Mouse (Mus musculus) heart, postnatal 25 days (tissue): ENCODE measurements at regions not wholly inside any gene's neighbourhood (a gene's known extent, or its start where the extent isn't known, plus 50 kb on each side); places are given as distances from the start of the nearest gene placed in this dataset.

ENCODE experiments used
- DNase-seq: peaks from one replicate; pipeline ENCODE4 v3.0.0; 2022; ENCODE audit warnings: low spot score
- intact Hi-C: fragments of 180-260 bp; cut with DNase I; formaldehyde crosslinking; loops from one replicate; pipeline ENCODE4 v1.15.1; 2025

- DNase-seq = no peak
- intact Hi-C loops = loop anchor here (5.0 to 10.0 kb wide), 2 partner anchors 279 to 587 kb away; partner anchors contain the start of gene Ednra
These were observed 211.4 kb upstream of the Ttc29 start for GRCm38 (mm10) chr8:78001656-78002055.

- no peak for DNase-seq
- intact Hi-C loops = loop anchor here (5.0 to 10.0 kb wide), 2 partner anchors 280 to 587 kb away; partner anchors contain the start of gene Ednra
These were observed 211.0 kb upstream of the Ttc29 start for GRCm38 (mm10) chr8:78002071-78002470.

- intact Hi-C loops = loop anchor here (1.0 to 10.0 kb wide), 3 partner anchors 282 to 589 kb away; partner anchors contain the start of gene Ednra
- peak; percentile 14 for DNase-seq
These were observed 209.1 kb upstream of the Ttc29 start for GRCm38 (mm10) chr8:78003888-78004543.

- DNase-seq = no peak
- intact Hi-C loops = loop anchor here (1.0 to 10.0 kb wide), 3 partner anchors 283 to 590 kb away; partner anchors contain the start of gene Ednra
These were observed 208.2 kb upstream of the Ttc29 start for GRCm38 (mm10) chr8:78004891-78005290.

- no peak for DNase-seq
These were observed 200.0 kb upstream of the Ttc29 start for GRCm38 (mm10) chr8:78013101-78013500.

GRCm38 (mm10) chr8:78018430-78019180 is 194.5 kb upstream of the Ttc29 start:
- DNase-seq = no peak
- intact Hi-C loops = no loop called here

More at GRCm38 (mm10) chr8:78013101-78013500, 200.0 kb upstream of the Ttc29 start:
- intact Hi-C loops = no loop called here

- intact Hi-C loops = no loop called here
- no peak for DNase-seq
These were observed 191.6 kb upstream of the Ttc29 start for GRCm38 (mm10) chr8:78021473-78021872.

- no peak for DNase-seq
- intact Hi-C loops = no loop called here
These were observed 190.1 kb upstream of the Ttc29 start for GRCm38 (mm10) chr8:78022986-78023385.

- no peak for DNase-seq
- intact Hi-C loops = no loop called here
These were observed 189.6 kb upstream of the Ttc29 start for GRCm38 (mm10) chr8:78023467-78023866.

GRCm38 (mm10) chr8:78023936-78024335 is 189.2 kb upstream of the Ttc29 start:
- intact Hi-C loops = loop anchor here (2.0 kb wide), 1 partner anchor 23 kb away; no protein-coding TSS in a partner anchor
- DNase-seq = no peak

GRCm38 (mm10) chr8:78024964-78025363 is 188.1 kb upstream of the Ttc29 start:
- DNase-seq = no peak

GRCm38 (mm10) chr8:78027371-78027770 is 185.7 kb upstream of the Ttc29 start:
- DNase-seq = no peak
- intact Hi-C loops = no loop called here

More at GRCm38 (mm10) chr8:78024964-78025363, 188.1 kb upstream of the Ttc29 start:
- intact Hi-C loops = loop anchor here (2.0 kb wide), 1 partner anchor 22 kb away; no protein-coding TSS in a partner anchor

- no peak for DNase-seq
- intact Hi-C loops = no loop called here
These were observed 184.2 kb upstream of the Ttc29 start for GRCm38 (mm10) chr8:78028928-78029327.

- intact Hi-C loops = no loop called here
- DNase-seq = no peak
These were observed 181.3 kb upstream of the Ttc29 start for GRCm38 (mm10) chr8:78031811-78032210.

GRCm38 (mm10) chr8:78034687-78035086 is 178.4 kb upstream of the Ttc29 start:
- intact Hi-C loops = no loop called here
- DNase-seq = no peak

- intact Hi-C loops = no loop called here
- DNase-seq = no peak
These were observed 175.9 kb upstream of the Ttc29 start for GRCm38 (mm10) chr8:78037218-78037617.

GRCm38 (mm10) chr8:78046691-78047090 is 166.4 kb upstream of the Ttc29 start:
- DNase-seq = no peak
- intact Hi-C loops = loop anchor here (2.0 kb wide), 1 partner anchor 22 kb away; no protein-coding TSS in a partner anchor

- intact Hi-C loops = loop anchor here (2.0 kb wide), 1 partner anchor 420 kb away; no protein-coding TSS in a partner anchor
These were observed 162.3 kb upstream of the Ttc29 start for GRCm38 (mm10) chr8:78050768-78051167.

GRCm38 (mm10) chr8:78054435-78054834 is 158.7 kb upstream of the Ttc29 start:
- intact Hi-C loops = no loop called here
- no peak for DNase-seq

More at GRCm38 (mm10) chr8:78050768-78051167, 162.3 kb upstream of the Ttc29 start:
- no peak for DNase-seq

- intact Hi-C loops = no loop called here
- DNase-seq = no peak
These were observed 158.2 kb upstream of the Ttc29 start for GRCm38 (mm10) chr8:78054920-78055319.

- no peak for DNase-seq
- intact Hi-C loops = no loop called here
These were observed 157.6 kb upstream of the Ttc29 start for GRCm38 (mm10) chr8:78055531-78055930.
